Mouse (Mus musculus): ENCODE measurements around the gene Tlnrd1. TPM values are rescaled to one million over a fixed set of nuclear protein-coding genes. Genes with fewer than 3 reads are reported as not detected.

Tlnrd1 gene
- polyA plus RNA-seq, 1 experiment: 25.5 TPM

- Histone ChIP-seq H3ac (ENCODE audit: control insufficient read depth, insufficient read length) (no peak overlapping the region), H3K36me3 (ENCODE audit: control insufficient read depth, insufficient read depth) (no peaks in the 10 kb centered on the region), H3K79me2 (ENCODE audit: control insufficient read depth, insufficient read depth) (no peaks in the 10 kb centered on the region), H3K4me2 (ENCODE audit: low read depth) (no peak overlapping the region), H3K4me3 (no peak overlapping the region), H3K27me3 (ENCODE audit: control insufficient read depth, insufficient read depth, insufficient read length) (no peaks in the 10 kb centered on the region)
- TF ChIP-seq TCF3 (IDR thresholded peaks at IDR 0.05; ENCODE audit: insufficient read length, low read depth): no peak
- no peak for TF ChIP-seq E2F4 (IDR thresholded peaks at IDR 0.05; ENCODE audit: insufficient read depth)
These were observed 27.0 kb downstream of the Tlnrd1 start for GRCm38 (mm10) chr7:83857208-83857488.

GRCm38 (mm10) chr7:83856353-83857207 is 27.5 kb downstream of the Tlnrd1 start:
- no peak overlapping the region for H3ac ChIP-seq (ENCODE audit: control insufficient read depth, insufficient read length)
- H3K36me3 ChIP-seq (ENCODE audit: control insufficient read depth, insufficient read depth): no peaks in the 10 kb centered on the region
- H3K27me3 ChIP-seq (ENCODE audit: control insufficient read depth, insufficient read depth, insufficient read length): no peaks in the 10 kb centered on the region
- H3K4me2 ChIP-seq (ENCODE audit: low read depth): no peak overlapping the region
- H3K79me2 ChIP-seq (ENCODE audit: control insufficient read depth, insufficient read depth): no peaks in the 10 kb centered on the region
- no peak overlapping the region for H3K4me3 ChIP-seq
- TF ChIP-seq MYOG (IDR thresholded peaks at IDR 0.05; ENCODE audit: control insufficient read depth in 1 of 3, insufficient read depth in 1 of 3, insufficient read length in 2 of 3, low read depth in 2 of 3) (no peak), TCF12 (IDR thresholded peaks at IDR 0.05; ENCODE audit: insufficient read depth, poor library complexity, severe bottlenecking) (no peak), E2F4 (IDR thresholded peaks at IDR 0.05; ENCODE audit: insufficient read depth) (no peak), POLR2A (IDR thresholded peaks at IDR 0.05; ENCODE audit: insufficient read length, low read depth) (no peak), REST (IDR thresholded peaks at IDR 0.05; ENCODE audit: insufficient read depth, insufficient read length) (no peak), SRF (IDR thresholded peaks at IDR 0.05; ENCODE audit: control insufficient read depth, insufficient read length, low read depth) (no peak), MAX (IDR thresholded peaks at IDR 0.05; ENCODE audit: low read depth) (no peak), CEBPB (IDR thresholded peaks at IDR 0.05; ENCODE audit: insufficient read depth, poor library complexity, severe bottlenecking) (no peak), MYOD1 (IDR thresholded peaks at IDR 0.05; ENCODE audit: control insufficient read depth in 1 of 3, insufficient read length in 2 of 3, low read depth in 2 of 3) (no peak), POLR2AphosphoS2 (IDR thresholded peaks at IDR 0.05; ENCODE audit: insufficient read length, low read depth) (no peak), USF1 (IDR thresholded peaks at IDR 0.05; ENCODE audit: low read depth) (no peak), TCF3 (IDR thresholded peaks at IDR 0.05; ENCODE audit: insufficient read length, low read depth) (no peak)

- Histone ChIP-seq H3K27me3 (ENCODE audit: control insufficient read depth, insufficient read depth, insufficient read length) (no peaks in the 10 kb centered on the region), H3K4me2 (ENCODE audit: low read depth) (no peak overlapping the region), H3K36me3 (ENCODE audit: control insufficient read depth, insufficient read depth) (no peaks in the 10 kb centered on the region), H3ac (ENCODE audit: control insufficient read depth, insufficient read length) (no peak overlapping the region), H3K79me2 (ENCODE audit: control insufficient read depth, insufficient read depth) (no peaks in the 10 kb centered on the region), H3K4me3 (no peak overlapping the region)
- TF ChIP-seq POLR2A (IDR thresholded peaks at IDR 0.05; ENCODE audit: insufficient read length, low read depth) (no peak), USF1 (IDR thresholded peaks at IDR 0.05; ENCODE audit: low read depth) (no peak), CEBPB (IDR thresholded peaks at IDR 0.05; ENCODE audit: insufficient read depth, poor library complexity, severe bottlenecking) (no peak), TCF12 (IDR thresholded peaks at IDR 0.05; ENCODE audit: insufficient read depth, poor library complexity, severe bottlenecking) (no peak), TCF3 (IDR thresholded peaks at IDR 0.05; ENCODE audit: insufficient read length, low read depth) (no peak), MYOD1 (IDR thresholded peaks at IDR 0.05; ENCODE audit: control insufficient read depth in 1 of 3, insufficient read length in 2 of 3, low read depth in 2 of 3) (no peak), MAX (IDR thresholded peaks at IDR 0.05; ENCODE audit: low read depth) (no peak), SRF (IDR thresholded peaks at IDR 0.05; ENCODE audit: control insufficient read depth, insufficient read length, low read depth) (no peak), REST (IDR thresholded peaks at IDR 0.05; ENCODE audit: insufficient read depth, insufficient read length) (no peak), E2F4 (IDR thresholded peaks at IDR 0.05; ENCODE audit: insufficient read depth) (no peak)
These were observed 28.9 kb downstream of the Tlnrd1 start for GRCm38 (mm10) chr7:83855203-83855602.

- no peaks in the 10 kb centered on the region for H3K36me3 ChIP-seq (ENCODE audit: control insufficient read depth, insufficient read depth)
- TF ChIP-seq MAX (IDR thresholded peaks at IDR 0.05; ENCODE audit: low read depth) (no peak), POLR2AphosphoS2 (IDR thresholded peaks at IDR 0.05; ENCODE audit: insufficient read length, low read depth) (no peak)
- no peaks in the 10 kb centered on the region for H3K27me3 ChIP-seq (ENCODE audit: control insufficient read depth, insufficient read depth, insufficient read length)
- H3K4me3 ChIP-seq: no peak overlapping the region
- peak overlapping the region; percentile 3 for H3K4me2 ChIP-seq (ENCODE audit: low read depth)
- no peak overlapping the region for H3ac ChIP-seq (ENCODE audit: control insufficient read depth, insufficient read length)
- no peaks in the 10 kb centered on the region for H3K79me2 ChIP-seq (ENCODE audit: control insufficient read depth, insufficient read depth)
These were observed 31.4 kb downstream of the Tlnrd1 start for GRCm38 (mm10) chr7:83852381-83853380.
